Mouse (Mus musculus) gastrocnemius, postnatal 25 days (tissue): ENCODE measurements around the gene Mucl1. TPM values are rescaled to one million over a fixed set of nuclear protein-coding genes. Genes with fewer than 3 reads are reported as not detected.
"Not testable (repeated sequence)": the region's sequence is repeated elsewhere in the genome, so short reads cannot be mapped to it uniquely, and the experiment has no call there.

ENCODE experiments used
- DNase-seq: peaks from one replicate; pipeline ENCODE4 v3.0.0; 2022
- long read RNA-seq, 2 experiments: library from polyadenylated mRNA; stranded (forward); transcript quantifications; one replicate each; pipeline ENCODE4 v2.0.0; 2021
- total RNA-seq, 2 experiments: library from RNA; stranded (reverse); gene quantifications; 1 replicate in 1 of 2; 2 replicates in 1 of 2; pipeline ENCODE4 v1.2.3; 2021

Gene Mucl1
- total RNA-seq = 1 to 10 TPM in 1 of 2 experiments, not detected in 1; 2.1 TPM
- long read RNA-seq, experiment 1 = 0 reads
- long read RNA-seq, experiment 2, partial matches to known transcripts = 0 of 1 reads
- long read RNA-seq, experiment 2, other reads (novel, unspliced or antisense) = 1 of 1 reads

GRCm38 (mm10) chr15:103755369-103755768 is at the start of gene Mucl1:
Gene Mucl1, minus strand, starts transcription at chr15:103755469.
- no peak for DNase-seq

GRCm38 (mm10) chr15:103766836-103767235 is 11.6 kb upstream of the Mucl1 start:
- not testable (repeated sequence) for DNase-seq

- not testable (repeated sequence) for DNase-seq
Measured at GRCm38 (mm10) chr15:103716861-103717260, 38.4 kb downstream of the Mucl1 start.

Other genes starting within 250 kb of the Mucl1 start
- gene Ppp1r1a, start 217.5 kb downstream of the Mucl1 start, total RNA-seq = 10 to 100 TPM; 85.7 to 90.4 TPM
- not detected for gene Glycam1, start 190.4 kb downstream of the Mucl1 start, total RNA-seq
- not detected for gene Mucl2, start 143.8 kb upstream of the Mucl1 start, total RNA-seq